Mouse (Mus musculus) forebrain, embryonic 16.5 days (tissue): ENCODE measurements around the gene Ear10. TPM values are rescaled to one million over a fixed set of nuclear protein-coding genes. Genes with fewer than 3 reads are reported as not detected.
"Not testable (repeated sequence)": the region's sequence is repeated elsewhere in the genome, so short reads cannot be mapped to it uniquely, and the experiment has no call there.

Experiments
- ATAC-seq: fragments of 200-750 bp; cut with Nextera tagmentation; 2 replicates; pipeline ENCODE4 v1.8.0; 2017; ENCODE audit warnings: mild to moderate bottlenecking, moderate library complexity
- H3K27ac ChIP-seq: fragments of 300-500 bp; sonication (generic); 2 replicates; pipeline ENCODE4 v1.5.1; 2014; ENCODE audit warnings: low read length, control low read depth
- H3K27me3 ChIP-seq: fragments of 300-500 bp; sonication (generic); replicated peaks from 2 replicates; pipeline ENCODE4 v1.6.1; 2014; ENCODE audit warnings: low read length; ENCODE audit not compliant: control insufficient read depth, insufficient read depth
- H3K36me3 ChIP-seq: fragments of 300-500 bp; sonication (generic); 2 replicates; pipeline ENCODE4 v1.6.1; 2014; ENCODE audit not compliant: control insufficient read depth, insufficient read depth
- H3K4me1 ChIP-seq: fragments of 300-500 bp; sonication (generic); replicated peaks from 2 replicates; pipeline ENCODE4 v1.6.1; 2014; ENCODE audit warnings: low read length; ENCODE audit not compliant: control insufficient read depth, insufficient read depth
- H3K4me2 ChIP-seq: fragments of 300-500 bp; sonication (generic); 2 replicates; pipeline ENCODE4 v1.6.1; 2014; ENCODE audit warnings: mild to moderate bottlenecking, low read length, control low read depth
- H3K4me3 ChIP-seq: fragments of 300-500 bp; sonication (generic); replicated peaks from 2 replicates; pipeline ENCODE4 v1.5.1; 2014; ENCODE audit warnings: mild to moderate bottlenecking, low read length, control low read depth
- H3K9ac ChIP-seq: fragments of 300-500 bp; sonication (generic); replicated peaks from 2 replicates; pipeline ENCODE4 v1.6.1; 2014; ENCODE audit warnings: low read depth, low read length, control low read depth
- H3K9me3 ChIP-seq: fragments of 300-500 bp; sonication (generic); 2 replicates; pipeline ENCODE4 v1.6.1; 2016; ENCODE audit warnings: low read length; ENCODE audit not compliant: control insufficient read depth
- WGBS: fragments of 180-500 bp; shearing (Covaris S2); extraction: QIAGEN DNeasy Blood & Tissue Kit; methylation state at CpG from one replicate; pipeline ENCODE4 v1.1.7; 2014; 5-methylcytosine and 5-hydroxymethylcytosine counted together
- polyA plus RNA-seq: library from polyadenylated mRNA; unstranded; fragments of >200 nt; fragmentation: Nextera tagmentation; extraction: Ambion mirVana; gene quantifications from 2 replicates; pipeline ENCODE4 v1.2.1, GENCODE M21; 2015

Gene Ear10
- polyA plus RNA-seq, 1 experiment from 2014 or later = not detected

GRCm38 (mm10) chr14:43898577-43898976 lies 24.8 kb downstream of the Ear10 start:
- H3K9ac ChIP-seq, H3K4me3 ChIP-seq, ATAC-seq, H3K4me1 ChIP-seq, H3K9me3 ChIP-seq, H3K36me3 ChIP-seq, H3K27me3 ChIP-seq, H3K4me2 ChIP-seq, H3K27ac ChIP-seq: not testable (repeated sequence)
- 98% methylated on average over 3 of the region's 3 CpGs for WGBS

GRCm38 (mm10) chr14:43895357-43895756 lies 28.0 kb downstream of the Ear10 start:
- not testable (repeated sequence) for H3K27ac ChIP-seq, H3K27me3 ChIP-seq, ATAC-seq, H3K4me1 ChIP-seq, H3K9ac ChIP-seq, H3K4me3 ChIP-seq, H3K36me3 ChIP-seq, H3K4me2 ChIP-seq, H3K9me3 ChIP-seq
- 31% methylated on average over 1 of the region's 2 CpGs for WGBS

- WGBS = 100% methylated on average over 1 of the region's 1 CpGs
- not testable (repeated sequence) for H3K36me3 ChIP-seq, H3K9me3 ChIP-seq, H3K27ac ChIP-seq, H3K4me3 ChIP-seq, H3K27me3 ChIP-seq, H3K4me2 ChIP-seq, ATAC-seq, H3K9ac ChIP-seq, H3K4me1 ChIP-seq
These were observed 32.1 kb downstream of the Ear10 start for GRCm38 (mm10) chr14:43891288-43891687.

- H3K4me1 ChIP-seq, H3K4me3 ChIP-seq, H3K27ac ChIP-seq, H3K9me3 ChIP-seq, H3K9ac ChIP-seq, H3K4me2 ChIP-seq, ATAC-seq, H3K27me3 ChIP-seq, H3K36me3 ChIP-seq: not testable (repeated sequence)
- WGBS = 60% methylated on average over 1 of the region's 1 CpGs
These were observed 37.1 kb downstream of the Ear10 start for GRCm38 (mm10) chr14:43886235-43886634.

- H3K27me3 ChIP-seq, H3K27ac ChIP-seq, H3K9me3 ChIP-seq, H3K36me3 ChIP-seq, ATAC-seq, H3K4me3 ChIP-seq, H3K4me2 ChIP-seq, H3K9ac ChIP-seq, H3K4me1 ChIP-seq: not testable (repeated sequence)
- 96% methylated on average over 5 of the region's 5 CpGs for WGBS
These were observed 43.3 kb downstream of the Ear10 start for GRCm38 (mm10) chr14:43879966-43880545.

- H3K4me1 ChIP-seq, H3K27ac ChIP-seq, H3K4me3 ChIP-seq, H3K9ac ChIP-seq, H3K4me2 ChIP-seq, H3K36me3 ChIP-seq, ATAC-seq, H3K9me3 ChIP-seq, H3K27me3 ChIP-seq: not testable (repeated sequence)
- 67% methylated on average over 1 of the region's 2 CpGs for WGBS
These were observed 45.6 kb downstream of the Ear10 start for GRCm38 (mm10) chr14:43877789-43878188.

GRCm38 (mm10) chr14:43875417-43875816 lies 47.9 kb downstream of the Ear10 start, which contains the start of gene Ear1:
Gene Ear1 (minus strand): TSS chr14:43875517.
- not testable (repeated sequence) for H3K27ac ChIP-seq, H3K36me3 ChIP-seq, ATAC-seq, H3K27me3 ChIP-seq, H3K9me3 ChIP-seq, H3K4me3 ChIP-seq, H3K4me2 ChIP-seq, H3K9ac ChIP-seq, H3K4me1 ChIP-seq
- 90% methylated on average over 2 of the region's 3 CpGs for WGBS

- not testable (repeated sequence) for H3K9ac ChIP-seq, H3K4me1 ChIP-seq, ATAC-seq, H3K4me2 ChIP-seq, H3K27ac ChIP-seq, H3K9me3 ChIP-seq, H3K27me3 ChIP-seq, H3K36me3 ChIP-seq, H3K4me3 ChIP-seq
- WGBS = 85% methylated on average over 3 of the region's 3 CpGs
These were observed 48.5 kb downstream of the Ear10 start for GRCm38 (mm10) chr14:43874862-43875261.
